Mouse (Mus musculus): Measurements from ENCODE around the gene Rb1. TPM values are rescaled to one million over a fixed set of nuclear protein-coding genes. Genes with fewer than 3 reads are reported as not detected.

Rb1 gene
- polyA plus RNA-seq, 1 experiment from 2014 or later, result 48.6 TPM

GRCm38 (mm10) chr14:73161303-73161702 lies 164.3 kb downstream of the Rb1 start:
- Histone ChIP-seq H3K4me3 (ENCODE audit: inconsistent target) (no peak overlapping the region), H3K79me2 (ENCODE audit: inconsistent target) (no peaks in the 10 kb centered on the region), H3K27ac (no peak overlapping the region), H3K36me3 (ENCODE audit: inconsistent target) (peaks cover 79% of the 10 kb centered on the region)
- 100% methylated on average over 5 of the region's 5 CpGs for WGBS (ENCODE audit: missing documents)

- no peak overlapping the region for H3K4me3 ChIP-seq (ENCODE audit: inconsistent target)
- peaks cover 91% of the 10 kb centered on the region for H3K79me2 ChIP-seq (ENCODE audit: inconsistent target)
- peaks cover 18% of the 10 kb centered on the region for H3K36me3 ChIP-seq (ENCODE audit: inconsistent target)
- no peak overlapping the region for H3K27ac ChIP-seq
- WGBS (ENCODE audit: missing documents), result 92% methylated on average over 3 of the region's 3 CpGs
Observed at GRCm38 (mm10) chr14:73148125-73148524, 177.5 kb downstream of the Rb1 start.

- Histone ChIP-seq H3K79me2 (ENCODE audit: inconsistent target) (peaks cover 92% of the 10 kb centered on the region), H3K27ac (peak overlapping the region; percentile 36), H3K4me3 (ENCODE audit: inconsistent target) (no peak overlapping the region), H3K36me3 (ENCODE audit: inconsistent target) (peaks cover 4% of the 10 kb centered on the region; the same call in 1 of the 2 replicates)
- WGBS (ENCODE audit: missing documents), result 66% methylated on average over 2 of the region's 3 CpGs
Observed at GRCm38 (mm10) chr14:73146721-73147120, 178.9 kb downstream of the Rb1 start.

- peaks cover 92% of the 10 kb centered on the region for H3K79me2 ChIP-seq (ENCODE audit: inconsistent target)
- H3K27ac ChIP-seq, result no peak overlapping the region
- H3K36me3 ChIP-seq (ENCODE audit: inconsistent target), result no peaks in the 10 kb centered on the region; the same call in 1 of the 2 replicates
- no peak overlapping the region for H3K4me3 ChIP-seq (ENCODE audit: inconsistent target)
- WGBS (ENCODE audit: missing documents), result 100% methylated on average over 4 of the region's 4 CpGs
Observed at GRCm38 (mm10) chr14:73145531-73145930, 180.1 kb downstream of the Rb1 start.

GRCm38 (mm10) chr14:73143710-73144420 lies 181.8 kb downstream of the Rb1 start:
- WGBS (ENCODE audit: missing documents), result 45% methylated on average over 25 of the region's 25 CpGs
- H3K4me3 ChIP-seq (ENCODE audit: inconsistent target), result peak overlapping the region; percentile 46

GRCm38 (mm10) chr14:73142896-73143709 lies 182.5 kb downstream of the Rb1 start:
- Histone ChIP-seq H3K79me2 (ENCODE audit: inconsistent target) (peaks cover 88% of the 10 kb centered on the region), H3K27ac (peak overlapping the region; percentile 88), H3K4me3 (ENCODE audit: inconsistent target) (peak overlapping the region; percentile 46), H3K36me3 (ENCODE audit: inconsistent target) (no peaks in the 10 kb centered on the region; the same call in 1 of the 2 replicates)
- WGBS (ENCODE audit: missing documents), result under 1% methylated on average over 77 of the region's 88 CpGs

More at GRCm38 (mm10) chr14:73143710-73144420, 181.8 kb downstream of the Rb1 start:
- Histone ChIP-seq H3K36me3 (ENCODE audit: inconsistent target) (no peaks in the 10 kb centered on the region; the same call in 1 of the 2 replicates), H3K27ac (peak overlapping the region; percentile 88), H3K79me2 (ENCODE audit: inconsistent target) (peaks cover 92% of the 10 kb centered on the region)

- Histone ChIP-seq H3K4me3 (ENCODE audit: inconsistent target) (peak overlapping the region; percentile 45), H3K36me3 (ENCODE audit: inconsistent target) (no peaks in the 10 kb centered on the region; the same call in 1 of the 2 replicates)
- 1% methylated on average over 11 of the region's 11 CpGs for WGBS (ENCODE audit: missing documents)
Observed at GRCm38 (mm10) chr14:73142421-73142895, 183.2 kb downstream of the Rb1 start.

GRCm38 (mm10) chr14:73141800-73142199 lies 183.8 kb downstream of the Rb1 start:
- 94% methylated on average over 3 of the region's 3 CpGs for WGBS (ENCODE audit: missing documents)

More at GRCm38 (mm10) chr14:73142421-73142895, 183.2 kb downstream of the Rb1 start:
- peaks cover 81% of the 10 kb centered on the region for H3K79me2 ChIP-seq (ENCODE audit: inconsistent target)
- H3K27ac ChIP-seq, result peak overlapping the region; percentile 80

GRCm38 (mm10) chr14:73139866-73140265 lies 185.8 kb downstream of the Rb1 start:
- peaks cover 56% of the 10 kb centered on the region for H3K79me2 ChIP-seq (ENCODE audit: inconsistent target)
- no peak overlapping the region for H3K27ac ChIP-seq
- 74% methylated on average over 5 of the region's 5 CpGs for WGBS (ENCODE audit: missing documents)
- H3K36me3 ChIP-seq (ENCODE audit: inconsistent target), result no peaks in the 10 kb centered on the region; the same call in 1 of the 2 replicates
- peak overlapping the region; percentile 15 for H3K4me3 ChIP-seq (ENCODE audit: inconsistent target)

More at GRCm38 (mm10) chr14:73141800-73142199, 183.8 kb downstream of the Rb1 start:
- Histone ChIP-seq H3K4me3 (ENCODE audit: inconsistent target) (no peak overlapping the region), H3K27ac (0 out of 2 replicates have a peak overlapping the region, but pooled peaks have one; percentile 80), H3K79me2 (ENCODE audit: inconsistent target) (peaks cover 75% of the 10 kb centered on the region), H3K36me3 (ENCODE audit: inconsistent target) (no peaks in the 10 kb centered on the region; the same call in 1 of the 2 replicates)

- Histone ChIP-seq H3K79me2 (ENCODE audit: inconsistent target) (peaks cover 42% of the 10 kb centered on the region; the same call in 1 of the 2 replicates), H3K27ac (peak overlapping the region; percentile 29; the same call in 1 of the 2 replicates), H3K4me3 (ENCODE audit: inconsistent target) (peak overlapping the region; percentile 15; the same call in 1 of the 2 replicates), H3K36me3 (ENCODE audit: inconsistent target) (no peaks in the 10 kb centered on the region)
- 69% methylated on average over 7 of the region's 7 CpGs for WGBS (ENCODE audit: missing documents)
Observed at GRCm38 (mm10) chr14:73138483-73138882, 187.1 kb downstream of the Rb1 start.

- Histone ChIP-seq H3K4me3 (ENCODE audit: inconsistent target) (no peak overlapping the region), H3K27ac (no peak overlapping the region), H3K79me2 (ENCODE audit: inconsistent target) (peaks cover 37% of the 10 kb centered on the region; the same call in 1 of the 2 replicates), H3K36me3 (ENCODE audit: inconsistent target) (no peaks in the 10 kb centered on the region)
- 86% methylated on average over 5 of the region's 5 CpGs for WGBS (ENCODE audit: missing documents)
Observed at GRCm38 (mm10) chr14:73137234-73137633, 188.4 kb downstream of the Rb1 start.

Other genes starting within 250 kb of the Rb1 start
- 214 to 549 TPM (median 282 TPM) in 3 replicates for gene Rcbtb2, start 202.8 kb downstream of the Rb1 start, polyA plus RNA-seq (2018)
- gene Lpar6, start 87.9 kb downstream of the Rb1 start, polyA plus RNA-seq (2018), result 25.3 to 29.9 TPM (median 28.8 TPM) in 3 replicates
- gene Itm2b, start 59.5 kb upstream of the Rb1 start, polyA plus RNA-seq (2018), result 3,192 to 6,999 TPM (median 6,128 TPM) in 3 replicates
- 21.8 to 38.3 TPM (median 26.9 TPM) in 3 replicates for gene Med4, start 184.2 kb upstream of the Rb1 start, polyA plus RNA-seq (2018)
- 40.7 to 97.5 TPM (median 58.2 TPM) in 3 replicates for gene Sucla2, start 199.5 kb upstream of the Rb1 start, polyA plus RNA-seq (2018)
- 1.5 to 2.4 TPM (median 2.3 TPM) in 3 replicates for gene Nudt15, start 222.4 kb upstream of the Rb1 start, polyA plus RNA-seq (2018)

Measured in macrophage (primary cell).